In the genomic region with DNA sequence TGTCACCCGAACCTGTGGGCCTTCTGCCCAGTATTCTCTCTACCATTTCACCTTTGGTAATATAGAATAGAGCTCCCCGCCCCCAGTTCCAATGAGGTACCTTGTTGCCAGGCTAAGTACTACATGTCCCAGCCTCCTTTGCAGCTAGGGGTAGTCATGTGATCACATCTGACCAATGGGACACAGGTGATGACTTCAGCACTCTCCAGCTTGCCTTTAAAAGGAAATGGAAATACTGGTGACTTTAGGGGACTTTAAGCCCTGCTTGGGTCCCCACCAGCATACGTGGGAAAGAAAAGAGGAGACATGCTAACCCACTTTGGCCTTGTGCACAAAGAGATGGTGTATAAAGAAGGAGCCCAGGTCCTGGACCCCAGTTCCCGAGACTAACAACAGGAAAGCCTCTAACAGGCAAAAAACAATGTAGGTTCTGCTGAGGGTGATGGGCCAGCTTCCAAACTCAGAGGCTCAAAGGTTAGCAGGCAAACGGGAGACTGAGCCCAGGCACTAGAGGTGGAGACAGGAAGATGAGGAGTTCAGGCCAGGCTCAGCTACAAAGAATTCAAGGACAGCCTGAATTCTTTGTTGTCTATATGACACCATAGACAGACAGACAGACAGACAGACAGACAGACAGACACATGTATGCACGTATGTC, we compare ENCODE assay signal across 8 mouse cellular contexts.
DNase-seq lines count a peak whose midpoint lies in the region; ATAC-seq and TF ChIP-seq lines count a peak whose summit lies in the region.

No protein-coding gene starts in this region.

- 30% methylated on average over 6 of the region's 6 CpGs for WGBS in embryonic facial prominence, embryonic 11.5 days
- 26% methylated on average over 6 of the region's 6 CpGs for WGBS in intestine, embryonic 16.5 days
- 33% methylated on average over 6 of the region's 6 CpGs for WGBS in limb, embryonic 12.5 days
- WGBS in midbrain, embryonic 12.5 days = 33% methylated on average over 6 of the region's 6 CpGs
- WGBS in spleen, adult 2 months = 45% methylated on average over 6 of the region's 6 CpGs

- no peak for TF ChIP-seq POLR2A in spleen, adult 2 months (IDR thresholded peaks at IDR 0.05; ENCODE audit: low read depth, low read length)

- no peak for TF ChIP-seq CTCF in spleen, adult 2 months (IDR thresholded peaks at IDR 0.05; ENCODE audit: extremely low read depth, insufficient read depth, insufficient read length, insufficient replicate concordance)

- 0 out of 2 replicates have a peak overlapping the region, but pooled peaks have one; percentile 2 for H3K9ac ChIP-seq in embryonic facial prominence, embryonic 11.5 days (replicated peaks; ENCODE audit: low read length)
- peak overlapping the region; percentile 54 for H3K9ac ChIP-seq in intestine, embryonic 16.5 days (ENCODE audit: low read depth, low read length)
- 0 out of 2 replicates have a peak overlapping the region, but pooled peaks have one; percentile 27 for H3K9ac ChIP-seq in limb, embryonic 12.5 days (replicated peaks)
- no peak overlapping the region for H3K9ac ChIP-seq in midbrain, embryonic 12.5 days (replicated peaks)

- H3K36me3 ChIP-seq in embryonic facial prominence, embryonic 11.5 days (replicated peaks; ENCODE audit: control insufficient read depth, insufficient read depth, low read depth, low read length) = no peaks in the 10 kb centered on the region
- no peaks in the 10 kb centered on the region for H3K36me3 ChIP-seq in intestine, embryonic 16.5 days (ENCODE audit: control insufficient read depth, insufficient read depth, low read length)
- H3K36me3 ChIP-seq in limb, embryonic 12.5 days = no peaks in the 10 kb centered on the region
- no peaks in the 10 kb centered on the region for H3K36me3 ChIP-seq in midbrain, embryonic 12.5 days
- no peaks in the 10 kb centered on the region for H3K36me3 ChIP-seq in spleen, adult 2 months (ENCODE audit: control insufficient read depth, insufficient read depth, low read length)

- no peaks in the 10 kb centered on the region; the same call in none of the 2 replicates for H3K4me1 ChIP-seq in embryonic facial prominence, embryonic 11.5 days (ENCODE audit: control insufficient read depth, insufficient read depth, low read length)
- peaks cover 27% of the 10 kb centered on the region for H3K4me1 ChIP-seq in intestine, embryonic 16.5 days (ENCODE audit: control insufficient read depth, insufficient read depth, low read length)
- peaks cover 35% of the 10 kb centered on the region for H3K4me1 ChIP-seq in limb, embryonic 12.5 days (replicated peaks)
- peaks cover 48% of the 10 kb centered on the region for H3K4me1 ChIP-seq in midbrain, embryonic 12.5 days
- H3K4me1 ChIP-seq in spleen, adult 2 months (ENCODE audit: control insufficient read depth, insufficient read depth, insufficient read length) = peaks cover 2% of the 10 kb centered on the region; the same call in 1 of the 2 replicates

- H3K27me3 ChIP-seq in embryonic facial prominence, embryonic 11.5 days (ENCODE audit: control insufficient read depth, insufficient read depth, low read length) = no peaks in the 10 kb centered on the region; the same call in 1 of the 2 replicates
- H3K27me3 ChIP-seq in intestine, embryonic 16.5 days (replicated peaks; ENCODE audit: control insufficient read depth, insufficient read depth, low read length) = no peaks in the 10 kb centered on the region
- no peaks in the 10 kb centered on the region for H3K27me3 ChIP-seq in limb, embryonic 12.5 days
- H3K27me3 ChIP-seq in midbrain, embryonic 12.5 days = no peaks in the 10 kb centered on the region
- no peaks in the 10 kb centered on the region for H3K27me3 ChIP-seq in spleen, adult 2 months (ENCODE audit: control insufficient read depth, insufficient read depth, low read length)

- peak overlapping the region; percentile 54; the same call in 1 of the 2 replicates for H3K27ac ChIP-seq in embryonic facial prominence, embryonic 11.5 days (replicated peaks; ENCODE audit: low read depth, low read length)
- H3K27ac ChIP-seq in intestine, embryonic 16.5 days (ENCODE audit: low read length) = peak overlapping the region; percentile 81
- peak overlapping the region; percentile 84 for H3K27ac ChIP-seq in limb, embryonic 12.5 days
- H3K27ac ChIP-seq in midbrain, embryonic 12.5 days (replicated peaks) = peak overlapping the region; percentile 70
- H3K27ac ChIP-seq in spleen, adult 2 months (ENCODE audit: insufficient read depth, low read length) = peak overlapping the region; percentile 43

- ATAC-seq in embryonic facial prominence, embryonic 11.5 days (replicated peaks; ENCODE audit: insufficient number of reproducible peaks, low FRiP score, low TSS enrichment, low read depth) = peak; percentile 57
- peak; percentile 81 for ATAC-seq in intestine, embryonic 16.5 days
- ATAC-seq in limb, embryonic 12.5 days (ENCODE audit: insufficient number of reproducible peaks, insufficient read depth, low FRiP score, low TSS enrichment, low read depth) = peak; percentile 70
- ATAC-seq in midbrain, embryonic 12.5 days (ENCODE audit: low FRiP score, low read depth) = peak; percentile 77

- H3K9me3 ChIP-seq in embryonic facial prominence, embryonic 11.5 days (replicated peaks; ENCODE audit: control insufficient read depth, low read length) = no peaks in the 10 kb centered on the region
- 0 out of 2 replicates have a peak, but pooled peaks cover 3% of the 10 kb centered on the region for H3K9me3 ChIP-seq in intestine, embryonic 16.5 days (ENCODE audit: control insufficient read depth, low read length)
- peaks cover 6% of the 10 kb centered on the region; the same call in 1 of the 2 replicates for H3K9me3 ChIP-seq in limb, embryonic 12.5 days
- peaks cover 7% of the 10 kb centered on the region; the same call in 1 of the 2 replicates for H3K9me3 ChIP-seq in midbrain, embryonic 12.5 days

- DNase-seq in 3T3-L1 (ENCODE audit: low read depth, low spot score) = peak; percentile 85
- DNase-seq in adrenal gland, adult 18-20 months (ENCODE audit: low spot score in 2 of 2) = peak; percentile 63 to 66
- peak; percentile 84 for DNase-seq in embryonic facial prominence, embryonic 11.5 days (ENCODE audit: low spot score)
- peak; percentile 99 for DNase-seq in heart, adult 11 months
- peak; percentile 81 to 82 for DNase-seq in spleen, adult 2 months (ENCODE audit: low read depth in 1 of 2, low spot score in 2 of 2)

- H3K4me2 ChIP-seq in embryonic facial prominence, embryonic 11.5 days (ENCODE audit: low read depth, low read length) = peak overlapping the region; percentile 7; the same call in 1 of the 2 replicates
- peak overlapping the region; percentile 34; the same call in 1 of the 2 replicates for H3K4me2 ChIP-seq in intestine, embryonic 16.5 days (ENCODE audit: low read depth, low read length)
- H3K4me2 ChIP-seq in limb, embryonic 12.5 days = peak overlapping the region; percentile 22
- H3K4me2 ChIP-seq in midbrain, embryonic 12.5 days (replicated peaks) = peak overlapping the region; percentile 28; the same call in 1 of the 2 replicates

- no peak overlapping the region for H3K4me3 ChIP-seq in embryonic facial prominence, embryonic 11.5 days (ENCODE audit: low read depth, low read length)
- H3K4me3 ChIP-seq in intestine, embryonic 16.5 days (ENCODE audit: low read length) = no peak overlapping the region; the same call in 1 of the 2 replicates
- no peak overlapping the region for H3K4me3 ChIP-seq in limb, embryonic 12.5 days (replicated peaks)
- H3K4me3 ChIP-seq in midbrain, embryonic 12.5 days = no peak overlapping the region
- H3K4me3 ChIP-seq in spleen, adult 2 months (ENCODE audit: extremely low read depth, insufficient read depth, insufficient read length) = no peak overlapping the region
